Mouse (Mus musculus) MEL (cell line): ENCODE data around the gene Mon1a.

Source experiments
- CTCF ChIP-seq, 3 experiments: IDR thresholded peaks in 2 of 3; conservative IDR thresholded peaks in 1 of 3; 2 replicates each; pipeline ENCODE4 v1.5.1; 2011 to 2012; ENCODE audit warnings: low read length in 3 of 3, low read depth in 2 of 3, mild to moderate bottlenecking in 2 of 3, improper control_type of control experiment in 1 of 3, inconsistent platforms in 1 of 3, mixed read lengths in 1 of 3, moderate library complexity in 1 of 3; ENCODE audit not compliant: control insufficient read depth in 1 of 3, insufficient read depth in 1 of 3, poor library complexity in 1 of 3, severe bottlenecking in 1 of 3
- ELF1 ChIP-seq: IDR thresholded peaks from 2 replicates; pipeline ENCODE4 v1.6.1; 2014; ENCODE audit warnings: low read depth, mild to moderate bottlenecking, inconsistent platforms, low read length, improper control_type of control experiment, moderate library complexity
- KAT2A ChIP-seq: conservative IDR thresholded peaks from 2 replicates; pipeline ENCODE4 v1.6.1; 2012; ENCODE audit warnings: low read depth, low read length, improper control_type of control experiment, inconsistent platforms
- MEF2A ChIP-seq: IDR thresholded peaks from 2 replicates; pipeline ENCODE4 v1.6.1; 2014; ENCODE audit warnings: low read depth, mild to moderate bottlenecking, inconsistent platforms, low read length, improper control_type of control experiment; ENCODE audit not compliant: poor library complexity, insufficient replicate concordance, severe bottlenecking; ENCODE audit errors: extremely low read depth
- POLR2A ChIP-seq, 2 experiments: IDR thresholded peaks; 2 replicates each; pipeline ENCODE4 v1.6.1; 2011 to 2012; ENCODE audit warnings: low read length in 2 of 2, mild to moderate bottlenecking in 2 of 2, control low read depth in 1 of 2, improper control_type of control experiment in 1 of 2, low read depth in 1 of 2, moderate library complexity in 1 of 2; ENCODE audit not compliant: control insufficient read depth in 1 of 2, insufficient read depth in 1 of 2, poor library complexity in 1 of 2
- POLR2AphosphoS2 ChIP-seq: IDR thresholded peaks from 2 replicates; pipeline ENCODE4 v1.6.1; 2011; ENCODE audit warnings: low read length, improper control_type of control experiment
- TAL1 ChIP-seq: IDR thresholded peaks from 2 replicates; pipeline ENCODE4 v1.6.1; 2012; ENCODE audit warnings: mild to moderate bottlenecking, inconsistent platforms, low read length, moderate library complexity, mixed read lengths
- USF2 ChIP-seq, 2 experiments: IDR thresholded peaks; 2 replicates each; pipeline ENCODE4 v1.6.1; 2011 to 2012; ENCODE audit warnings: improper control_type of control experiment in 2 of 2, low read length in 2 of 2, borderline replicate concordance in 1 of 2, inconsistent platforms in 1 of 2, low read depth in 1 of 2, mild to moderate bottlenecking in 1 of 2; ENCODE audit not compliant: insufficient read depth in 1 of 2

- TF ChIP-seq POLR2A (IDR thresholded peaks at IDR 0.05; ENCODE audit: control insufficient read depth in 1 of 2, insufficient read depth in 1 of 2, low read depth in 1 of 2, low read length in 2 of 2, poor library complexity in 1 of 2) (no peak), CTCF (IDR thresholded peaks at IDR 0.05 in 2 of 3, conservative IDR thresholded peaks at IDR 0.05 in 1 of 3; ENCODE audit: control insufficient read depth in 1 of 3, insufficient read depth in 1 of 3, low read depth in 2 of 3, low read length in 3 of 3, poor library complexity in 1 of 3, severe bottlenecking in 1 of 3) (no peak), POLR2AphosphoS2 (no peak), TAL1 (no peak), USF2 (IDR thresholded peaks at IDR 0.05; ENCODE audit: borderline replicate concordance in 1 of 2, insufficient read depth in 1 of 2, low read depth in 1 of 2, low read length in 2 of 2) (no peak), ELF1 (no peak), KAT2A (no peak), MEF2A (no peak)
These were observed 61.9 kb downstream of the Mon1a start, which contains the start of gene Traip for GRCm38 (mm10) chr9:107949922-107950235.
